Mouse (Mus musculus): ENCODE data around the gene Btbd18.

DNA sequence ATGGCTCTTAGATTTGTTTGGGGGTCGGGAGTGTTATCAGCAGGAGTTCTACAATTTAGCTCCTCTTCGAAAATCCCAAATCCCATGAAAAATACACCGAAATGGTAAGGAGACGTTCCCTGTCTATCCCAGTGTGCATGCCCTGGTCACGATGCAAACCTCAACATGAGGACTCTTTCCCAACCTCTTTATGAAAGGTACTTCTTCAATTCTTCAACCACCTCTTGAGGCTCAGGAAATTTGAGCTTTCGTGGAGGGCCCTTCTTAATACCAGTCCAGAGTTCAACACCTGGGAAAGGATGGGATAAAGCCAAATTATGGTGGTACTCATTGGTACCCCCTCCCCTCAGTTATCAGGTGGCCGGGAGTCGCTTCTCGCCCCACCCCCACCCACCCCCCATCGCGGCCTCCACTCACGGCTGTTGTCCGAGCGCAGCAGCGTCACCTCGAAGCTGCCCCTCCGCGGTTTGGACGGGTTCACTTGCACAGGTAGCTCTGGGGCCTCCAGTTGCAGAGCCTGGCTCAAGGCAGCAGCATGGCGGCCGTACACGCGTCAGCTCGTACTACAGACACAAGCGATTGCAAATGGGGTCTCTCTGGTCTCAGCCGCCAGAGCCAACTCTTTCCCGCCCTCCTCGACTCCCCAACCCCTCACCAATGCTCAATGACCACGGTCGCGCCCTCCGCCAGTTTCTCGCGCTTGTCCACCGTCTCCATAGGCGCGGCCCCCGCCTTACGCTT is 11.1 kb downstream of the Btbd18 start:
- no peak for TF ChIP-seq GATA1 (IDR thresholded peaks at IDR 0.05; ENCODE audit: low read length)
- no peak for TF ChIP-seq TAL1 (IDR thresholded peaks at IDR 0.05; ENCODE audit: low read length)
